In genomic region chr19:40366163-40366941, GRCm38 (mm10) we compare ENCODE assay signal across 8 mouse cellular contexts.
DNase-seq lines count a peak whose midpoint lies in the region; TF ChIP-seq lines count a peak whose summit lies in the region.

No protein-coding gene starts in this region.

- peaks cover 6% of the 10 kb centered on the region; the same call in 1 of the 2 replicates for H3K9me3 ChIP-seq in midbrain, embryonic 10.5 days (replicated peaks)

- no peak overlapping the region for H3K4me3 ChIP-seq in embryonic fibroblast, embryonic 13.5 days (ENCODE audit: insufficient read depth, low read length)
- H3K4me3 ChIP-seq in midbrain, embryonic 10.5 days: 0 out of 2 replicates have a peak overlapping the region, but pooled peaks have one; percentile 8
- peak overlapping the region; percentile 2; the same call in 1 of the 2 replicates for H3K4me3 ChIP-seq in thymus, adult 2 months (ENCODE audit: control insufficient read depth, insufficient read depth, low read length)

- TF ChIP-seq POLR2A in embryonic fibroblast, embryonic 13.5 days (IDR thresholded peaks at IDR 0.05; ENCODE audit: low read depth, low read length): peak; percentile 29; the same call in 1 of the 2 replicates
- no peak for TF ChIP-seq POLR2A in thymus, adult 2 months (IDR thresholded peaks at IDR 0.05; ENCODE audit: control insufficient read depth, extremely low read depth, insufficient read depth, low read length, poor library complexity)

- H3K27ac ChIP-seq in embryonic fibroblast, embryonic 13.5 days (ENCODE audit: insufficient read depth, low read length): peak overlapping the region; percentile 55
- H3K27ac ChIP-seq in midbrain, embryonic 10.5 days (replicated peaks): peak overlapping the region; percentile 60
- H3K27ac ChIP-seq in thymus, adult 2 months (ENCODE audit: control insufficient read depth, insufficient read depth, low read length): no peak overlapping the region

- H3K27me3 ChIP-seq in midbrain, embryonic 10.5 days (ENCODE audit: low read depth, poor library complexity, severe bottlenecking): no peaks in the 10 kb centered on the region
- H3K27me3 ChIP-seq in thymus, adult 2 months (ENCODE audit: control insufficient read depth, insufficient read depth, low read length): no peaks in the 10 kb centered on the region

- peaks cover 26% of the 10 kb centered on the region for H3K4me1 ChIP-seq in embryonic fibroblast, embryonic 13.5 days (ENCODE audit: control insufficient read depth, insufficient read depth, low read length)
- H3K4me1 ChIP-seq in midbrain, embryonic 10.5 days: peaks cover 23% of the 10 kb centered on the region
- peaks cover 7% of the 10 kb centered on the region; the same call in 1 of the 2 replicates for H3K4me1 ChIP-seq in thymus, adult 2 months (replicated peaks; ENCODE audit: control insufficient read depth, insufficient read depth, low read length)

- H3K36me3 ChIP-seq in midbrain, embryonic 10.5 days: peaks cover 25% of the 10 kb centered on the region
- no peaks in the 10 kb centered on the region for H3K36me3 ChIP-seq in thymus, adult 2 months (ENCODE audit: control insufficient read depth, insufficient read depth, low read length)

- peak; percentile 62 for DNase-seq in adrenal gland, postnatal 10 days
- no peak for DNase-seq in adrenal gland, adult 18-20 months (ENCODE audit: low spot score in 2 of 2)
- peak; percentile 87 for DNase-seq in adipocyte (ENCODE audit: low spot score)
- DNase-seq in heart, postnatal 10 days: peak; percentile 85 to 86
- peak; percentile 76 to 78 for DNase-seq in kidney, postnatal 36 days
- DNase-seq in midbrain, embryonic 10.5 days (ENCODE audit: low spot score): peak; percentile 44
- peak; percentile 31 for DNase-seq in thymus, adult 2 months

- intact Hi-C loops in heart, postnatal 10 days (cut with DNase I): no loop called here

- no peak for TF ChIP-seq CTCF in embryonic fibroblast, embryonic 13.5 days (IDR thresholded peaks at IDR 0.05; ENCODE audit: borderline replicate concordance, insufficient read depth, low read length)
- TF ChIP-seq CTCF in thymus, adult 2 months (IDR thresholded peaks at IDR 0.05; ENCODE audit: borderline replicate concordance, control insufficient read depth, extremely low read depth, insufficient read depth, low read length, poor library complexity): no peak

- WGBS in midbrain, embryonic 10.5 days: 36% methylated on average over 11 of the region's 11 CpGs
- 17% methylated on average over 11 of the region's 11 CpGs for WGBS in thymus, adult 2 months

Comparison
In these comparisons a context has a peak if more than half of its experiments do, and no peak if none do; other contexts are left out.
1. DNase-seq: peak in adrenal gland, postnatal 10 days (single experiment), adipocyte (single experiment), heart, postnatal 10 days (2 of 2), kidney, postnatal 36 days (2 of 2), midbrain, embryonic 10.5 days (single experiment) and thymus, adult 2 months (single experiment); none in adrenal gland, adult 18-20 months (0 of 2).